Mouse (Mus musculus): Measurements from ENCODE around the gene Col4a3bp.
A peak's percentile ranks its signal among the peaks of the same experiment; 100 is the strongest.
"Not testable (repeated sequence)": the region's sequence is repeated elsewhere in the genome, so short reads cannot be mapped to it uniquely, and the experiment has no call there.

Gene Col4a3bp

GRCm38 (mm10) chr13:96645822-96646221 is 103.4 kb downstream of the Col4a3bp start:
- no peak for DNase-seq (ENCODE audit: low spot score)

- no peak for DNase-seq (ENCODE audit: low spot score)
Measured at GRCm38 (mm10) chr13:96653041-96653440, 110.6 kb downstream of the Col4a3bp start.

GRCm38 (mm10) chr13:96656673-96657072 is 114.3 kb downstream of the Col4a3bp start:
- no peak for DNase-seq (ENCODE audit: low spot score)

- DNase-seq (ENCODE audit: low spot score), result no peak
Measured at GRCm38 (mm10) chr13:96658936-96659335, 116.5 kb downstream of the Col4a3bp start.

- no peak for DNase-seq (ENCODE audit: low spot score)
Measured at GRCm38 (mm10) chr13:96660095-96660860, 117.9 kb downstream of the Col4a3bp start.

GRCm38 (mm10) chr13:96663120-96663519 is 120.7 kb downstream of the Col4a3bp start:
- DNase-seq (ENCODE audit: low spot score), result not testable (repeated sequence)

GRCm38 (mm10) chr13:96664419-96664974 is 122.1 kb downstream of the Col4a3bp start:
- no peak for DNase-seq (ENCODE audit: low spot score)

DNA sequence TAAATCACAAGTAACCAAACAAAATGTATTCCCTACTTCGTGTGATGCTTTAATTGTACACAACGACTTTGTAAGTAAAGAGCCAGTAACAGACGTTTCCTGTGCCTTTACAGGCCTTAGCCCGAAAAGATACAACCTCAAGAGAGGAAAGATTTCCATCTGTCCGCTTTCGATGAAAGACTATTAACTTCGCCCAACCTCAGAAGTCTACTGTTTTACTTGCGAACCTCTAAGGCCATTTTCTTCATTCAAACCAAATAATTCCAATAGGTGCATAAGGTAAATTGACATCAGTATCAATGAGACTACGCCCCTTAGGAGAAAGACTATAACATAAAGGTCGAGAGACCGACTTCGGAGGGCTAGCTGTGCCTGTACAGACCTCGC is 127.6 kb downstream of the Col4a3bp start:
- DNase-seq (ENCODE audit: low spot score), result no peak

GRCm38 (mm10) chr13:96670406-96671077 is 128.1 kb downstream of the Col4a3bp start, which contains the start of gene Hmgcr:
Hmgcr (minus strand) TSS chr13:96670936.
- DNase-seq (ENCODE audit: low spot score), result peak; percentile 98

- no peak for DNase-seq (ENCODE audit: low spot score)
Measured at GRCm38 (mm10) chr13:96671078-96671905, 128.9 kb downstream of the Col4a3bp start.

DNA sequence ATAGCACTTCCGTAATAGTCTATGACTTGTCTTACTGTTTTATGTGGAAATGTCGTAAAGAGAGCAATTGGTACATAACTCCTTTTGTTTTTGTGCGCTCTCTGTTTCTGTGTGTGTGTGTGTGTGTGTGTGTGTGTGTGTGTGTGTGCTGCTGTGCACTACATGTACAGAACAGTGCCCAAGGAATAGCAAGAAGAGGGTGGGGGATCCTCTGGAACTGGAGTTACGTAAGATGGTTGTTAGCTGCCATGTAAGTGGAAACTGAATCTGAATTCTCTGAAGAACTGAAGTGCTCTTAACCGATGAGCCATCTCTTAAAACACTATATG is 129.5 kb downstream of the Col4a3bp start:
- DNase-seq (ENCODE audit: low spot score), result no peak

DNA sequence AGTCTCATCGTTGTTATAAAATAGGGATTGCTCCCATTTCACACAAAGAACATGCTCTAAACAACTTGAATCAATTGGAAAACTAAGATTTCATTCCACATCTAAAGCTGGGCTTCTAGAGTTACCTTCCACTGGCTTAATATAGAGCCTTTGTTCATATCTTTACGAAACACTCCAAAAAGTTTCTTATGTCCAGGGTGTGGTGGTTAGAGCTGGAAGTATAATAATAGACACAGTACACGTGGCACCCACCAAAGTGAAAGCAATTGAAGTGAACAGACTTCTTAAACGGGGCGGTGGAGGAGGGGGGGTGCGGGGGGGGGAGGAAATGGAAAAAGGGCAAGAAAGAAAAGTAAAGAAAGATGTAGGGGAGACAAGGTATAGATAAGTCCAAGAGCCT is 129.9 kb downstream of the Col4a3bp start:
- no peak for DNase-seq (ENCODE audit: low spot score)

DNA sequence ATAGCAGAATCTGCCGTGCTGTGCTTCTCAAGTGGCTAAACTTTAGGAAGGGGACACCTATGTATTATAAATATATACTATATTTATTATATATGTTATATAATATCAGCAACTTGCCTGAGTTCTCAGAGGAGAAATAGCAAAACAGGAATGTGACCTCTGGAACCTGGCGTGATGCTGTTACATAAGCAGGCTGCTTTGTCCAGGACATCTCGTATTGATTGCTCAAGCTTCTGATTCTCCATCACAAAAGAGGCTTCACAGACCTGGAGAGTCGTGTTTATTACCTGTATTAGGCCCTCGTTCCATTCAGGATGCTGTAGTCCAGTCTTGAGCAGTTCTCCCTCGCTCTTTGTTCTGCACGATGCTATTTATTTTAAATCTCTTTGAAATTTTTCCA is 131.4 kb downstream of the Col4a3bp start:
- no peak for DNase-seq (ENCODE audit: low spot score)

DNA sequence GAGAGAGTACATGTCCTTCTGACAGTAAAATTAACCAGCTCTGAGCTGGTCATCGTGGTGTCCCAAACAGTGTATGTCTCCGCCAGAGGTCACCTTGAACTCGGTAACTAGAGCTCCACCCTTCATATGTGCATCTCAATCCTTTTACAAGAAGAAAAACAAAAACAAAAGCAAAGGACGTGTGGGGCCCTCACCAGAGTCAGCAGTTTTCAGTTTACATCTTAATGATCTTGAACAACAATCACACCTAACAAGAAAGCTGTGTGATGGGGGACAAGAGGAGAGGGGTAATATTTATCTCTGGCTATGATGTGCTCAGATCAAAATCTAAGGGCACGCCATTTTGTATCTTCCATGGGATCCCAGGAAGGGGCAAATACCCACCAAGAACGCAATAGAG is 133.3 kb downstream of the Col4a3bp start:
- no peak for DNase-seq (ENCODE audit: low spot score)

DNA sequence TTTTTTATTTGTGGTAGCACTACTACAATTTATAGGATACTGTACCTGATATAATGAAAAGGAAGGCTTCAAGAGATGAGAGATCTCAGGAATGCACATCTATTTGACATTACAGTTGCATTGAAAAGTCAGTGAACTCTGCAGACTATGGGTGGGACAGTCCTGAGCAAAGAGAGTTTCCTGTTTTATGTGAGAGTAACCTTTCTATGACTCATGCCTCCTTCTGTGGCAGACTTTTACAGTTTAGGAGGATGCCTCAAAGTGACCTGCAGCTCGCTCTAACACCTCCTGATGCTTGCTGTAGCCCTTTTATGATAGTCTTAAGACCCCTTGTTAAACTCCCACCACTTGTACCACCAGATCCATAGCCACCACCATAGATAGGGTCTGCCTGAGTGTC is 134.7 kb downstream of the Col4a3bp start:
- no peak for DNase-seq (ENCODE audit: low spot score)

GRCm38 (mm10) chr13:96678616-96679015 is 136.2 kb downstream of the Col4a3bp start:
- DNase-seq (ENCODE audit: low spot score), result no peak

DNA sequence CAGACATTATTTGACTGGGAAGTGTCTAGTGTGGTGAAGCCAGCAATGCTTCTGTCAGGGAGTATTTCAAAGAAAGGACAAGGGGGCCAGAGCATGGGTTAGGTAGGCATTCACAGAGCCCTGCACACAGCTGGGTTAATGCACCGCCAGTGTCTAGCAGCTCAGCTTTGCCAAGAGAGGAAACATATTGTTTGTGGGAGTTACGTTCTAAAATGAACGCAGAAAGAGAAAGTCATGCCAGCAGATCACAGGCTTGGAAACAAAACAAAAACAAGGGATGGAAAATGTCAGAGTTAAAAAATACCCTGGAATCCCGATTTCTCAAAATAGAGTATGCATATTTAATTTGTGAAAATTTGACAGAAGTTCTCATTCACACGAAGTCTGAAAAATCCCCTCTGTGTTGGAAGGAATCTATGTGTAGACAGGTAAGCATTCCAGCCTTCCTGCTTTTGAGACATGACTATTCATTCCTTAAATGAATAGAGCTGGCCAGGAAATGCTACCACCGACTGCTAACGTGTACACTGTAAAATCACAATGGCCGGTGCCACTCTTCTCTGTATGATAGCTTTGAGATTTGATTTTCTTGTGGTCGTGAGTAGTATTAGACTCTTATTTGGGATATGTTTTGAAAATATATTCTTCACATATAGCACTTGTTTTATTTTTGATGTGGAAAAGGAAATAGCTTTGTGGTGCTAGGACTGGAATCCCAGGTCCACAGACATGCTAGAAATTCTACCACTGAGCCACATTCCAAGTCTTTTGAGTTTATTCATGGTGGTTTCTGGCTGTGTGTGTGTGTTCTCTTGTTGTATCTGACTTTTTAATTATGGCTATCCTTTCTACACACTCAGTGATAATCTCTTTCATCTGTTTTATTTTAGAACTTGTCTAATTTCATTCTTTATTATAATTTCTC is 138.0 kb downstream of the Col4a3bp start:
- DNase-seq (ENCODE audit: low spot score), result no peak

GRCm38 (mm10) chr13:96681088-96681620 is 138.7 kb downstream of the Col4a3bp start:
- no peak for DNase-seq (ENCODE audit: low spot score)

DNA sequence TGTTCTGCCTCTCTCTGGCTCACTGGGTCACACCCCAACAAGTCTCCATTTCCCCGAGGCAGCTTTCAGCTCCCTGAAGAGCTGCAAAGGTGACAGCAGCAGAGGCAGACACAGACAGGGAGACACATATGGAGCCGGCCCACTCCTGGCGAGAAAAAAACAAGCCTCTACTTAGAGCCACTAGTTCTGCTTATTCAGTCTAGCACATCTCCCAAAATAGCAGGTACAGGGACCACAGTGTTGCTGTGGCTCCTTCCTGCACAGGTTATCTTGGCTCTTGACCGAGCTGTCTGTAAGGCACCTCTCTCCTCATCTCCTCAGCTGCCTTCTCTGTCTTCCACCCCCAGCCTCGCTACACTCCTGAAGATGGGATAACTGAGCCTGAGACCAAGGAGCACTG is 142.4 kb downstream of the Col4a3bp start:
- no peak for DNase-seq (ENCODE audit: low spot score)

DNA sequence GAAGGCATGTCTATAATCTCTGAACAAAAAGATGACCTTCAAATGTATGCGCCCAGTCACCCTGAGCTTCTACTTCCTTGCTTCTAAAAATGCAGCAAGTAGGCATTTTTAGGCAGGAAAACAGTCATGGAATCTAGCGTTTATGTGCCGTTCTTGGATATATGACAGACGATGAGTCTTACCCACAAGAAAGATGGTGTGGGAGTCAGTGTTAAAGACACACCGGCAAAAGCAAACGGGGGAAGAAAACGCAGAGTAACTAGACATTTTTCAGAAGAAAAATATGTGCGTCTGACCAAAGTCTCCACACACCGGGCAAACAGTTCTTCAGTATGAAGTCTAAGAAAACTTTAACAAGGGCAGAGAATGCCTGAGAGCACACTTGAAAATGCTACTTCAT is 144.8 kb downstream of the Col4a3bp start:
- no peak for DNase-seq (ENCODE audit: low spot score)
